Mouse (Mus musculus) CH12F3 (cell line): ENCODE results near the gene Slc8a1.

Experiments used
- in situ Hi-C: fragments of 300-500 bp; cut with MboI; formaldehyde crosslinking; loops from 2 replicates; pipeline ENCODE4 v1.14.3; 2020; ENCODE audit warnings: low sequenced_read_pairs

The Slc8a1 gene

DNA sequence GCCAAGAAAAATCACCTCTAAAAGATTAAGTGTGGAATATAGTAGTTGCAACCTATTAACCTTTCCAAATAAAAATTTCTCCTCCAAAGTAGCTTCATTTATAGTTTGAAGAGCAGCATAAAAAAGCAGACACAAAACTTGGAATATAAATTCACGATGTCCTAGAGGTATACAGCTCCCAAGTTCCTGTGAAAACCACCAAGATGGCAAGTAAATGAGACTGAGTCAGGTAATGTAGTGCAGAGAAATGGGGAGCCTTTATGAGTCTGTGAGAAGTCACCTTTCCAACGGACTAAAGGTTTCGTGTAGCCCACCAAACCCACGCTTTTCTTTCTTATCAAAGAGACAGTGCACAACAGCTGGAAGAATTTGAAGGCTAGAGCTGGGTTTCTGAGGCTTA is 224.2 kb downstream of the Slc8a1 start:
- in situ Hi-C loops: no loop called here

- in situ Hi-C loops: no loop called here
These were observed 224.7 kb downstream of the Slc8a1 start for GRCm38 (mm10) chr17:81513368-81513958.

- in situ Hi-C loops: no loop called here
These were observed 233.0 kb downstream of the Slc8a1 start for GRCm38 (mm10) chr17:81505162-81505685.

DNA sequence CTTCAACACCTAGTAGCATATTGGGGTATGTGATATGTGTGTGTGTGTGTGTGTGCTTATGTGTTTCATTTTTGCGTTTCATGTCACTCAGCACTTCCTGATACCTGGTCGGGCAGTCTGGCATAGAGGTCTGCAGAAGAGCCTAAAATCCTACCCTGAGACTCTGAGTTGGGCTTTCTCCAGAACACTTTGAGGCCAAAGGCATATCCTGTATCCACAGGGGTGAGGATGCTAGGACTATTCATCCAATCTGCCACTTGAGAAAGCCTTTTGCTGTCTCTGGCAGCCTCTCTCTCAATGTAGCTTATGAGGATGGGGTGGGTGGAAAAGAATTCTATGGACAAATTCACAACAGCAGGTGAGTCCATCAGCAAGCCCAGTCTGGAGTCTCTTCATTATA is 234.1 kb downstream of the Slc8a1 start:
- in situ Hi-C loops: no loop called here

- in situ Hi-C loops: no loop called here
These were observed 235.4 kb downstream of the Slc8a1 start for GRCm38 (mm10) chr17:81502732-81503131.

GRCm38 (mm10) chr17:81500686-81501407 is 237.3 kb downstream of the Slc8a1 start:
- in situ Hi-C loops: no loop called here

GRCm38 (mm10) chr17:81497919-81498318 is 240.3 kb downstream of the Slc8a1 start:
- in situ Hi-C loops: no loop called here

GRCm38 (mm10) chr17:81496616-81497015 is 241.6 kb downstream of the Slc8a1 start:
- in situ Hi-C loops: no loop called here

DNA sequence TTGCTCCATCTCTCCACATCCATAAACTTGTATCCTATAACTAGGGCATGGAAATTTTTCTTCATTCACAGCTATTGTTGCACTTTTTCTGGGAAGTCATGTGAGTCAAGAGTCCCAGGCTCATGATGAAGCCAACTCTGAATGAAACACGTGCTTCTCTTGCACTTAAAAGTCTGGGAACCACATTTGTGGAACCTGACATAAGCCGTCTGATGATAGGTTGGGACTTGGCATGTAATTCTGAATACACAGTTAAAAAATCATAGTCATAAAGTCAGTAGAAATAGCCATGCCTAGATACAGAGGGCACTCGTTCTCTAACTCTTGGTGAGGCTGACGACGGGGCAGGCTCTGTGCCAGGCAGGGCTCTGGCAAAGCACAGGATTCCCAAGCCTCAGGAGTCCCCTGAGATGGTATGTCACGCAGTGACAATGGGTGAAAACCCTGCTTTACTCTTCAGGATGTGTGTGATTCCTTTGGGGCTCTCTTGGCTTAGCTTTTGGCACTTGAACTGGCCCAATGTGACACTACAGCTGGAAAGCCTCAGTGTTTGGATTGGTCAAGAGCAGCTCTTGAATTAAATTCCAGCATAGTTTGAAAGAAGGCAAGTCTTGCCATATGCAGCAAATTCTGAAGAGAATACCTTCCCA is 245.8 kb downstream of the Slc8a1 start:
- in situ Hi-C loops: no loop called here

- in situ Hi-C loops: no loop called here
These were observed 251.8 kb downstream of the Slc8a1 start for GRCm38 (mm10) chr17:81486388-81486787.

DNA sequence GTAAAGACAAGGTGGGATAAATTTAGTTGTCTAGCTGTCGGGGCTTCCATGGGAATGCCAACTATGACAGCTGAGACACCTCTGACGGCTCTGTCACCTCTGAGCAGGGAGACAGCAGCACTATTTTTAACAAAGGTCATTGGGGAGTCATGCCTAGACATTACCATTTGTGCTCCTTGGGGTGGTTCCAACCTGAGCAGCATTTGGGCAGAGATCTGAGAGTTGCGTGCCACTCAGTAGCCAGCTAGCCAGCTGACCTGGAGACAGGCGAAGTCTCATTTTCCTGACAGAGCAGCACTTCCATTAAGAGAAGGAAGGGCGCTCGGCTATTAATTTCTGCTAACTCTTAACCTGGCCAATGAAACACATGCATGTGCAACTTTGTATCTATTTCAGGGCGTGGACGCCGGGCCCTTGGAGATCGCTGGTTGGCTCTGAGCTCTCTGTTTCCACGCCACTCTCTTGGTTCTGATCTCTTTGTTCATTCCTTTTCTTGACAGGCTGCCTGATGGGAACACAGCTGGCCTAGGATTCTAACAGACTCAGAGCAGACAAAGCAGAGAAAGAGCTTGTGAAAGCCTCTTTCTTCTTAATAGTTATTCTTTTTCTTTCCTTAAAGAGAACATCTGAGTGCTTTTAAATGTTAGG is 256.2 kb downstream of the Slc8a1 start:
- in situ Hi-C loops: no loop called here

- in situ Hi-C loops: no loop called here
These were observed 257.6 kb downstream of the Slc8a1 start for GRCm38 (mm10) chr17:81480351-81481161.

DNA sequence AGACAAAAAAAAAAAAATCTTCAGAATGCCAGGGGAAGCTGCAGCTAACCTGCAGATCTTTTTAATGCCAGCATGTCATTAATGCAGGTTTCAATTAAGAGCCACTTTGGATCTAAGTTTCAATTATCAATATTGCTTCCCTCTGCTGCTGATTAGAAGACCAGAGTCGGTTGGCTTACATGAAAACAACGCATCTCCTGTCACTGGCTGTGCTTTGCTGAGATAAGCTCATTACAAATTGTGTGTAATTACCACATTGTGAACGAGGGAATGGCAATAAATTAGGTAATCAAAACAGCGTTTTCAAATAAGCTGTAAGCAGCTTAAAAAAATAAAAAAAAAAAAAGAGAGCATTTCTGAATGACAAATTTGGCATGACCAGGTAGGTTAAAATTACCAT is 258.4 kb downstream of the Slc8a1 start:
- in situ Hi-C loops: no loop called here

GRCm38 (mm10) chr17:81477420-81477819 is 260.8 kb downstream of the Slc8a1 start:
- in situ Hi-C loops: no loop called here

DNA sequence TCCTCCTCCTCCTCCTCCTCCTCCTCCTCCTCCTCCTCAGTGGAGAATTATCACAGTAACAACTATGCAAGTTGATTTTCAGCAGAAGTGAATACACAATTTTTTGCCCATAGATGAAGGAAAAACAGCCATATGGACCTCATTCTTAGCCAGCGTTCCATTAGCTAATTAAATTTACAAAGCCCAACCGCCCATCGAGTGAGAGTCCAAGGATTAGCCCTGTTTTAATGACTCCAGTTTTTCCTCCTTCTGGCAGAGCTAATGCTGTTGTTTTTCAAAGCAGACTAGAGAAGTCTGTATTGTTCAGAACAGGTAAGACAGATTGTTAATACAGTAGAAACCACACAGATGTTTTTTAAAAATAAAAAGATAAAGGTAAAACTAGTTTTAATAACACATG is 264.8 kb downstream of the Slc8a1 start:
- in situ Hi-C loops: no loop called here

DNA sequence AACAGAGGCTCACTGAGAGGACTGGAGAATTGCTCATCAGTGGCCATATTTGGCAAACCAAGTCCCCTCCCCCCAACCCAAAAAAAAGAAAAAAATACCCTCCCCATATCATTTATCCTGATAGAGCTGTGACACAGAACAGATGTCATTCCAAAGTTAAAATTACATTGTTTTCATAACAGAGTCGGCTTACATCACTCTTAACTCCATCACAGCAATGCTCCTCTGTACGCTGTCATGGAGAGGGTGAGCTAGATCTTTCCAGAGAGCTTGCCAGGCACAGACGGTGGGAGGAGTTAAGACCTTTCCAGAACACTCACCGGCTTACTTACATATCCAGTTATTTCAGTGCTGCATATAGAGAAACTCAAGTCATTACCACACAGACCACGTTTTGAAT is 269.2 kb downstream of the Slc8a1 start:
- in situ Hi-C loops: no loop called here

- in situ Hi-C loops: no loop called here
These were observed 278.8 kb downstream of the Slc8a1 start for GRCm38 (mm10) chr17:81459379-81459778.

- in situ Hi-C loops: no loop called here
These were observed 282.2 kb downstream of the Slc8a1 start for GRCm38 (mm10) chr17:81455977-81456376.

DNA sequence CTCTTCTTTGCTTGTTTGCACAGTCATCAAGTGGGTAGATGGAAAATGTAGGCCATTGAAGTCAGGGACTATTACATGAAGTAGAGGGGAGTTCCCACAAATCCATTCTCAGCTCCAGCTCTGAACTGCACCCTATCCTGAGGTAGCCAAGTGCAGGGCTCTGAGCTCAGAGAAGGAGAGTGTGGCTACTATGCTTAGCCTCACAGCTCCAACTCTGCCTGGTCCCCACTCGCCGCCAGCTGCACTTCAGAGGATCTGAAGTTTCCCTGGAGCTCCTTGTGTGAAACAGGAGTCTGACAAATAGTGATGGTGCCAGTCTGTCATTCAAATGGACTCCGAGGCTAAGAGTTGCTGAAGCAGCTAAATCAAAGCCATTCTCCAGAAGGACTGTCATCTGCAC is 282.9 kb downstream of the Slc8a1 start:
- in situ Hi-C loops: no loop called here

GRCm38 (mm10) chr17:81441463-81441862 is 296.7 kb downstream of the Slc8a1 start, which contains the start of gene Gm11096:
Gene Gm11096, plus strand, starts transcription at chr17:81441763.
- in situ Hi-C loops: no loop called here

- in situ Hi-C loops: no loop called here
These were observed 305.0 kb downstream of the Slc8a1 start for GRCm38 (mm10) chr17:81433148-81433547.
